Mouse (Mus musculus): ENCODE measurements around the gene Ifit2. TPM values are rescaled to one million over a fixed set of nuclear protein-coding genes. Genes with fewer than 3 reads are reported as not detected.
"Not testable (repeated sequence)": the region's sequence is repeated elsewhere in the genome, so short reads cannot be mapped to it uniquely, and the experiment has no call there.

Ifit2 gene
- polyA plus RNA-seq, 1 experiment from 2014 or later, result 4.7 TPM

DNA sequence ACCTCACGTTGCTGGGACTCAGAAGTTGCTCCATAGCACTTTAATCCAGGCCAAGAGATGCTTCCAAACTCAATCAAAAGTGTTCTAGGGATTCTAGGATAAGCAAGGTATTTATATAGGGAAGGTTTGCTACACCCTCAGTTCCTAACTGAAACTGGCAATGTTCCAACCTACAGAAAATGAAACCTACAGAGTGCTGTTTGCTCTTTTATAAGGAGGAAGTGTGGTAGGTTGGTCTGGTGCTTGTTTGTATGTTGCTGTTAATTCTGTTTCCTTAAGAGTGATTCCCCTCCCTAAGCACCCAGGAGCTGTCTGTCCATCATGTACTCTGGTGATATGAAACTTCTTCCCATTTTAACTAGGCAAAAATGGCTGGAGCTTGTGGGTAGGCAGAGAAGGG, 51.4 kb downstream of the Ifit2 start, which contains the start of gene Ifit1bl1:
Ifit1bl1 (minus strand) TSS at position 69 of the 400 bp plus-strand sequence.
- H3K9me3 ChIP-seq (ENCODE audit: control insufficient read depth, low read length); ATAC-seq (ENCODE audit: low FRiP score); H3K36me3 ChIP-seq (ENCODE audit: control insufficient read depth, insufficient read depth, low read length); H3K9ac ChIP-seq (ENCODE audit: low read length); H3K27me3 ChIP-seq (ENCODE audit: control insufficient read depth, insufficient read depth, low read length); H3K4me3 ChIP-seq (ENCODE audit: low read depth, low read length); DNase-seq (ENCODE audit: low spot score, missing footprints); H3K27ac ChIP-seq (ENCODE audit: low read depth, low read length); H3K4me1 ChIP-seq (ENCODE audit: control insufficient read depth, insufficient read depth, low read length); H3K4me2 ChIP-seq: not testable (repeated sequence)
- 47% methylated on average over 1 of the region's 1 CpGs for WGBS

DNA sequence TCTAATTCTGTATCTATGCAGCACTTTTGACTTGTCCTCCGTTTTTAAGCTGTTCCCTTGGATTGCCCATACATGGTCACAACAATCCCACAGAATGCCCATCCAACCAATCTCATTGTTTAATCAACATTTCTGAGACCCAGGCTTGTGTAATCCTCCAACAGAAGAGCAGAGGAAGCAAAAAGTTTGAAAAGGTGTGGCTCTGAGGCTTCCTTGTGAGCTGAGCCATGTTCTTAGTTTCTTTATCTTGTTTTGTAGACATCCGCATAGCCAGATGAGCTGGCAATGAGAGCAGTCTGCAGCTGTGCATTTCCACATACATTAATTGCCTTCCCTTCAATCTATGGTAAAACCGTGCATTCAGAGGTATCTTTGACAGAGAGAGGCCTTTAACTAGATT, 55.0 kb downstream of the Ifit2 start:
- 89% methylated on average over 3 of the region's 3 CpGs for WGBS
- Histone ChIP-seq H3K9ac (ENCODE audit: low read length) (no peak overlapping the region), H3K4me2 (no peak overlapping the region), H3K9me3 (ENCODE audit: control insufficient read depth, low read length) (no peaks in the 10 kb centered on the region), H3K4me3 (ENCODE audit: low read depth, low read length) (no peak overlapping the region), H3K36me3 (ENCODE audit: control insufficient read depth, insufficient read depth, low read length) (no peaks in the 10 kb centered on the region), H3K27me3 (ENCODE audit: control insufficient read depth, insufficient read depth, low read length) (no peaks in the 10 kb centered on the region), H3K27ac (ENCODE audit: low read depth, low read length) (no peak overlapping the region), H3K4me1 (ENCODE audit: control insufficient read depth, insufficient read depth, low read length) (no peaks in the 10 kb centered on the region)
- no peak for DNase-seq (ENCODE audit: low spot score, missing footprints)
- no peak for ATAC-seq (ENCODE audit: low FRiP score)

DNA sequence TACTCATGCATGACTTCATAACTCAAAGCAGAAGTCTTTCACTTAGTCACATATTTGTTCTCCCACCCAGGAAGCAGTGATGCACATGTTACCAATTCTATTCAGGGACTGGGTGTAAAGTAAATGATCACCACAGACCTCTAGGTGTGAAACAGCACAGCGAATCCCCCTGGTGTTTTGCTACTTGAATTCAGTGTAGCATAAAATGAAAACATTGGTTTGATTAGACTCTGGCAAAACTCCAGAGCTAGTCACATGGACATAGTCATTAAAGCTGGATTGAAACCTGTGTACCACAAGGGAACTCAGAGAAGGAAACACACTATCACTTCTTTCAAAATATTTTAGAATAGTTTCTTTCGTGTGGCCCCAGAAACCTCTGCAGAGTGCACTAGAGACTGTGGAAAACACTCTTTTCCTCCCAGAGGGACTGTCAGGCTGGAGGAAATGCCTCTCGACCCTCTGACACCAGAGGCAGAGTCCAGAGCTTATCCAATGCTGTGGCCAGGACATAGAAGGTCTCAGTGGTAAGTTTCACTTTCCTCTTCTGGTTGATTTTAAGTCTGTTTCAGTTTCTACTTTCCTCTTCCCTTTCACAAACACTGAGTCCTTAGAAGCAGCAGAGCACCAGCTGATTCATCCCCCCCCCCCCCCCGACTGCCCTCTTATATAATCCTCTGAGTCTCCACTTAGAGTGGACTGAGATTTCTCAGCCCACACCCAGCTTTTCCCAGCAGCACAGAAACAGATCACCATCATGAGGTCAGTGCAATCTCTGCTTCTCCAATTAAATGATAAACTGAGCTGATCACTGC, 57.0 kb downstream of the Ifit2 start, which contains the start of gene Ifit3b:
Ifit3b (plus strand) TSS at position 734 of the 815 bp plus-strand sequence.
- not testable (repeated sequence) for ATAC-seq (ENCODE audit: low FRiP score); H3K9me3 ChIP-seq (ENCODE audit: control insufficient read depth, low read length); H3K4me3 ChIP-seq (ENCODE audit: low read depth, low read length); H3K4me1 ChIP-seq (ENCODE audit: control insufficient read depth, insufficient read depth, low read length); H3K27me3 ChIP-seq (ENCODE audit: control insufficient read depth, insufficient read depth, low read length); H3K4me2 ChIP-seq; H3K27ac ChIP-seq (ENCODE audit: low read depth, low read length); DNase-seq (ENCODE audit: low spot score, missing footprints); H3K9ac ChIP-seq (ENCODE audit: low read length); H3K36me3 ChIP-seq (ENCODE audit: control insufficient read depth, insufficient read depth, low read length)
- WGBS, result 69% methylated on average over 4 of the region's 4 CpGs

DNA sequence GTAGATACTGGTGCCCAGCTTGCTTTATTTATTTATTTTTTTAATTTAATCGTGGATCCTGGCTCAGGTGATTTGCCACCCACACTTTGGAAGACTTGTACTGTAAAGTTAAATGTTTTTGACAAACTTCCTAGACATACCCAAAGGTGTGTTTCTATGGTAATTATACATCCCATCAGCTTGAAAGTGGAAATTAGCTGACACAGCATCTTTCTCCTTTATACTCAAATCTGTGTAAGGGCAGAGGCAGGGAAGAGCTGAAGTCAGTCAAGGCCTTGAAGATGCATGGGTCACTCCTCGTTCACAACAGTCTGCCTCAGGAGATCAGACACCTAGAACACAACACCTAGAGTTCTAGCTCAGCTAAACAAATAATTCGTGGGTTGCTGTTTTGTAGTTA, 59.6 kb downstream of the Ifit2 start:
- H3K27me3 ChIP-seq (ENCODE audit: control insufficient read depth, insufficient read depth, low read length); ATAC-seq (ENCODE audit: low FRiP score); H3K4me1 ChIP-seq (ENCODE audit: control insufficient read depth, insufficient read depth, low read length); H3K4me3 ChIP-seq (ENCODE audit: low read depth, low read length); H3K4me2 ChIP-seq; H3K27ac ChIP-seq (ENCODE audit: low read depth, low read length); DNase-seq (ENCODE audit: low spot score, missing footprints); H3K9me3 ChIP-seq (ENCODE audit: control insufficient read depth, low read length); H3K36me3 ChIP-seq (ENCODE audit: control insufficient read depth, insufficient read depth, low read length); H3K9ac ChIP-seq (ENCODE audit: low read length): not testable (repeated sequence)
- 76% methylated on average over 3 of the region's 3 CpGs for WGBS

DNA sequence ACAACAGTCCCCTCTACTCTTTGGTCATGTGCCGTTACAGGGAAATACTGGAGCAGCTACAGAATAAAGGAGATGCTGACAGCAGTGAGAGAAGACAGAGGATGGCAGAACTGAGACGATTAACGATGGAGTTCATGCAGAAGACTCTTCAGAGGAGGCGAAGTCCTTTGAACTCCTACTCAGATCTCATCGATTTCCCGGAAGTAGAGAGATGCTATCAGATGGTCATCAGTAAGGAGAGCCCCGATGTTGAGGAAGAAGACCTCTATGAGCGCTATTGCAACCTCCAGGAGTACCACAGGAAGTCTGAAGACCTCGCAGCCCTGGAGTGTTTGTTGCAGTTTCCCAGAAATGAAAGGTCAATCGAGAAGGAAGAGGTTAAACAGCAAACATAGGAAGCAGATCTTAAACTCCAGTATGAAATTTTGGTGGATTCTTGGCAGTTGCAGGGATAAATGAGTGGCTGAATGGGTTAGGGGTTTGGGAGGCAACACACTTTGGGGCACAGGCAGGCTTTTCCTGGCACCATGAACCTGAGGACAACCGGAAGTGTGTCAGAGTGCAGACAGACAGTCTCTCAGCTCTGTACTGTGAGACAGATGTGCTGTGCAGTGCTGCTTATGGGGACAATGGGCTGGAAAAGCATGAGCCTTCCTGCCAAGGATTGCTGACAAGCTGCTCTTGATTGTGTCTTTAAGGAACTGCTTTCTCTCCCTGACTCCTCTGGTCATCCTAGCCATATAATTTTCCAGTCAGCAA, 61.9 kb downstream of the Ifit2 start:
- not testable (repeated sequence) for ATAC-seq (ENCODE audit: low FRiP score); DNase-seq (ENCODE audit: low spot score, missing footprints); H3K4me1 ChIP-seq (ENCODE audit: control insufficient read depth, insufficient read depth, low read length); H3K27ac ChIP-seq (ENCODE audit: low read depth, low read length); H3K4me2 ChIP-seq; H3K4me3 ChIP-seq (ENCODE audit: low read depth, low read length); H3K27me3 ChIP-seq (ENCODE audit: control insufficient read depth, insufficient read depth, low read length); H3K9me3 ChIP-seq (ENCODE audit: control insufficient read depth, low read length); H3K36me3 ChIP-seq (ENCODE audit: control insufficient read depth, insufficient read depth, low read length); H3K9ac ChIP-seq (ENCODE audit: low read length)
- 92% methylated on average over 5 of the region's 11 CpGs for WGBS

DNA sequence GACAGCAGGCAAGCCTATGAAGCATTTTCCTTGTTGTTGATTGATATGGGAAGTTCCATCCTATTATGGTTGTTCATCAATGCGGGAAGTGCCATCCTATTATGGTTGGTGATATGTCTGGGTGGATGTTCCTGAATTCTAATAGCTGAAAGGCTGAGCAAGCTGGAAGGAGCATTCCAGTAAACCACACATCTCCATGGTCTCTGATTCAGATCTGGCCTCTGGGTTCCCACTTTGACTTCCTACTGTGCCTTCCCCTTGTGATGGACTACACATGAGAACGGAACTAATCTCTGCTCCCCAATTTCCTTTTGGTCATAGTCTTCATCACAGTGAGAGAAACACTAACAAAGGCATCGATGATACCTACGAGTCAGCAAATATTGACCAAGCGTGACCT, 70.4 kb downstream of the Ifit2 start:
- Histone ChIP-seq H3K9ac (ENCODE audit: low read length) (no peak overlapping the region), H3K27me3 (ENCODE audit: control insufficient read depth, insufficient read depth, low read length) (no peaks in the 10 kb centered on the region), H3K4me3 (ENCODE audit: low read depth, low read length) (no peak overlapping the region), H3K36me3 (ENCODE audit: control insufficient read depth, insufficient read depth, low read length) (no peaks in the 10 kb centered on the region), H3K9me3 (ENCODE audit: control insufficient read depth, low read length) (no peaks in the 10 kb centered on the region), H3K4me2 (no peak overlapping the region), H3K4me1 (ENCODE audit: control insufficient read depth, insufficient read depth, low read length) (no peaks in the 10 kb centered on the region), H3K27ac (ENCODE audit: low read depth, low read length) (no peak overlapping the region)
- DNase-seq (ENCODE audit: low spot score, missing footprints) (no peak), ATAC-seq (ENCODE audit: low FRiP score) (no peak)
- 92% methylated on average over 5 of the region's 5 CpGs for WGBS

DNA sequence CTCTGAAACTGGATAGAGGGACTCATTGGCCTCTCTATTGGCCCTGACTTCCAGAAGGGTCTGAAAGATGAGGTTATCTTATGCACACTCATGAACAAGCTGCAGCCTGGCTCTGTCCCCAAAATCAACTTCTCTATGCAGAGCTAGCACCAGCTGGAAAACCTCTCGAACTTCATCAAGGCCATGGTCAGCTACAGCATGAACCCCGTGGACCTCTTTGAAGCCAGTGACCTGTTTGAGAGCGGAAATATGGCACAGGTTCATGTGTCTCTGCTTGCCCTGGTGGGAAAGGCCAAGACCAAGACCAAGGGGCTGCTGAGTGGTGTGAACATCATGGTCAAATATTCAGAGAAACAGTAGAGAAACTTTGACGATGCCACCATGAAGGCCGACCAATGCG, 73.3 kb downstream of the Ifit2 start:
- DNase-seq (ENCODE audit: low spot score, missing footprints), result no peak
- no peak for ATAC-seq (ENCODE audit: low FRiP score)
- 95% methylated on average over 6 of the region's 6 CpGs for WGBS

DNA sequence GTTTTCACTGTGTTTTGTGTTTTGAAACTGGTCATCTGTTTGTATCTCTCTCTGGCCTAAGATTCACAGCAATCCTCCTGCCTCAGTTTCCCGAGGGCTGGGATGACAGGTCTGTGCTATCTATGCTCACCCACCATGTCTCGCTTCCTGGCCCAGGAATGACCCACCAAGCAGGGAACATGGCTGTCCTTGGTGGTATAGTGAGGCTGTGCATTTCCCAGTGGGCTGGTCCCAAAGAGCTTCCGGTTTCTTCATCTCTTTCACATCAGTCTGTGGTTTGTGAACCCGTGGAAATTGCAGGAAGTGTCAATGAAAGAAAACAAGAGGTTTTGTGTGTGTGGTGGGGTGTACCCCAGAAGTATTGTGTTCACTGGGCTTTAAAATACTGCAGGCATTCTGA, 74.2 kb downstream of the Ifit2 start:
- Histone ChIP-seq H3K4me3 (ENCODE audit: low read depth, low read length) (no peak overlapping the region), H3K36me3 (ENCODE audit: control insufficient read depth, insufficient read depth, low read length) (no peaks in the 10 kb centered on the region), H3K9me3 (ENCODE audit: control insufficient read depth, low read length) (no peaks in the 10 kb centered on the region), H3K27ac (ENCODE audit: low read depth, low read length) (no peak overlapping the region), H3K9ac (ENCODE audit: low read length) (no peak overlapping the region), H3K27me3 (ENCODE audit: control insufficient read depth, insufficient read depth, low read length) (no peaks in the 10 kb centered on the region), H3K4me1 (ENCODE audit: control insufficient read depth, insufficient read depth, low read length) (no peaks in the 10 kb centered on the region), H3K4me2 (no peak overlapping the region)
- WGBS, result 88% methylated on average over 4 of the region's 4 CpGs
- ATAC-seq (ENCODE audit: low FRiP score), result no peak
- no peak for DNase-seq (ENCODE audit: low spot score, missing footprints)

More for the DNA sequence above, 73.3 kb downstream of the Ifit2 start:
- Histone ChIP-seq H3K4me1 (ENCODE audit: control insufficient read depth, insufficient read depth, low read length) (no peaks in the 10 kb centered on the region), H3K27me3 (ENCODE audit: control insufficient read depth, insufficient read depth, low read length) (no peaks in the 10 kb centered on the region), H3K27ac (ENCODE audit: low read depth, low read length) (no peak overlapping the region), H3K9me3 (ENCODE audit: control insufficient read depth, low read length) (no peaks in the 10 kb centered on the region), H3K4me2 (no peak overlapping the region), H3K9ac (ENCODE audit: low read length) (no peak overlapping the region), H3K4me3 (ENCODE audit: low read depth, low read length) (no peak overlapping the region), H3K36me3 (ENCODE audit: control insufficient read depth, insufficient read depth, low read length) (no peaks in the 10 kb centered on the region)
